Mouse (Mus musculus): Measurements from ENCODE around the gene Rsu1. TPM values are rescaled to one million over a fixed set of nuclear protein-coding genes. Genes with fewer than 3 reads are reported as not detected.

The Rsu1 gene
- polyA plus RNA-seq (2017; shearing (Covaris generic)): 70.5 TPM

GRCm38 (mm10) chr2:13271165-13271957, at the start of gene Rsu1:
Rsu1 (minus strand) TSS chr2:13271415.

Other genes with a start within 250 kb of the Rsu1 start
- gene Cubn, start 220.4 kb upstream of the Rsu1 start, polyA plus RNA-seq (2017; shearing (Covaris generic)): 0.06 TPM

Data from CD4-positive, CD25-positive, alpha-beta regulatory T cell (primary cell).